Mouse (Mus musculus) cerebellum, adult 11 months (tissue): ENCODE data around the gene Hsdl2.
"Not testable (repeated sequence)": the region's sequence is repeated elsewhere in the genome, so short reads cannot be mapped to it uniquely, and the experiment has no call there.

Source experiments
- DNase-seq: peaks from one replicate; pipeline ENCODE4 v3.0.0; 2022

Gene Hsdl2

GRCm38 (mm10) chr4:59581314-59582185 lies at the start of gene Hsdl2:
Hsdl2 (plus strand) TSS chr4:59581563.
- peak; percentile 99 for DNase-seq

GRCm38 (mm10) chr4:59533268-59533667 lies 48.1 kb upstream of the Hsdl2 start:
- no peak for DNase-seq

GRCm38 (mm10) chr4:59535624-59536023 lies 45.7 kb upstream of the Hsdl2 start:
- DNase-seq, result no peak

- DNase-seq, result no peak
Observed at GRCm38 (mm10) chr4:59536281-59536680, 45.1 kb upstream of the Hsdl2 start.

- no peak for DNase-seq
Observed at GRCm38 (mm10) chr4:59543006-59543405, 38.4 kb upstream of the Hsdl2 start.

- DNase-seq, result no peak
Observed at GRCm38 (mm10) chr4:59544654-59545053, 36.7 kb upstream of the Hsdl2 start.

GRCm38 (mm10) chr4:59546285-59547071 lies 34.9 kb upstream of the Hsdl2 start:
- no peak for DNase-seq

- no peak for DNase-seq
Observed at GRCm38 (mm10) chr4:59547136-59547889, 34.0 kb upstream of the Hsdl2 start.

GRCm38 (mm10) chr4:59548011-59548559 lies 33.3 kb upstream of the Hsdl2 start:
- DNase-seq, result no peak

- peak; percentile 58 for DNase-seq
Observed at GRCm38 (mm10) chr4:59548560-59549174, 32.7 kb upstream of the Hsdl2 start.

GRCm38 (mm10) chr4:59549175-59549976 lies 32.0 kb upstream of the Hsdl2 start, which contains the start of gene Ptbp3:
Ptbp3 (minus strand) TSS chr4:59549364.
- DNase-seq, result peak; percentile 90

GRCm38 (mm10) chr4:59549977-59550560 lies 31.3 kb upstream of the Hsdl2 start:
- no peak for DNase-seq

- no peak for DNase-seq
Observed at GRCm38 (mm10) chr4:59551901-59552300, 29.5 kb upstream of the Hsdl2 start.

- DNase-seq, result no peak
Observed at GRCm38 (mm10) chr4:59552835-59553234, 28.5 kb upstream of the Hsdl2 start.

GRCm38 (mm10) chr4:59553576-59553975 lies 27.8 kb upstream of the Hsdl2 start:
- DNase-seq, result no peak

- DNase-seq, result no peak
Observed at GRCm38 (mm10) chr4:59555177-59555576, 26.2 kb upstream of the Hsdl2 start.

- not testable (repeated sequence) for DNase-seq
Observed at GRCm38 (mm10) chr4:59557343-59557742, 24.0 kb upstream of the Hsdl2 start.

- no peak for DNase-seq
Observed at GRCm38 (mm10) chr4:59558096-59558720, 23.2 kb upstream of the Hsdl2 start.

- no peak for DNase-seq
Observed at GRCm38 (mm10) chr4:59560141-59560540, 21.2 kb upstream of the Hsdl2 start.

GRCm38 (mm10) chr4:59564128-59564527 lies 17.2 kb upstream of the Hsdl2 start:
- DNase-seq, result no peak
